Mouse (Mus musculus) c-Kit-positive CD71-negative TER-119-negative erythroid progenitor cells, embryonic 14.5 days (primary cell): Measurements from ENCODE around the gene Kank1.

Experiments used
- DNase-seq: peaks from one replicate; pipeline ENCODE4 v3.0.0-alpha.2; 2013; ENCODE audit warnings: low read depth

The Kank1 gene

DNA sequence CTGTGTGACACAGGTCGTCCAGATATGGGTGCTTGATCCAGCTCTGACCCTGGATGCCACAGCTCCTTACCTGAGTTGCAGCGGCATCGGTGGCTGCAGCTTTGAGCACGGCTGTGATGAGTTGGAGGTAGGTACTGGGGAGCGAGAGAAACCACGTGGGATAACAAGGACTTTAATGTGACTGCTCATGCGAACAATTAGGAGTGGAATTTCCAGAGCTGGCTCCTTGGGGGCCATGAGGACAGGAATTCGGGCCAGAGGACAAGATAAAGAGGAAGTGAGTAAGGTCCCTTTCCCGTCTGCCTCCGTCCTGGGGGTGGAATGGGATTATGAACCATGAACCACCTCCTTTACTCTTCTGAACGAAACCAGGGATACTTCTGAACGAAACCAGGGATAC, 129.8 kb downstream of the Kank1 start:
- DNase-seq = no peak

DNA sequence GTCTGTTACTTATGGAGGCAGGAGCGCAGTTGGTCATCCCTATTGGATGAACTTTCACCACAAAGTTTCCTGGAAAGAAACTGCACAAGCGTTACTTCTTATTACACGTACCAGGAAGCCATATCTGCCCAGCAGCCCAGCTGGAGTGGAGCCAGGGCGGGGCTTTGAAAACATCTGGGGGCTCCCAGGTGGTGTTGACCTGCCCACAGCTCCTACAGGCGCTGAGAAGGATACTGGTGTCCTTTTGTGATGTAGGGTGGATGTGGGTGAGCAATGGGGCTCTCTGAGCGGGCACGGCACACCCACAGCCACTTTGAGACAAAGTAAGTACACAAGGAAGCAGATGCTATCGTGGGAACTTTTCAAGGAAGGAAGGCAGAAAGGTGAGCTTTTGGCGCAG, 133.7 kb downstream of the Kank1 start:
- no peak for DNase-seq

GRCm38 (mm10) chr19:25372794-25373193, 136.0 kb downstream of the Kank1 start:
- DNase-seq = no peak

DNA sequence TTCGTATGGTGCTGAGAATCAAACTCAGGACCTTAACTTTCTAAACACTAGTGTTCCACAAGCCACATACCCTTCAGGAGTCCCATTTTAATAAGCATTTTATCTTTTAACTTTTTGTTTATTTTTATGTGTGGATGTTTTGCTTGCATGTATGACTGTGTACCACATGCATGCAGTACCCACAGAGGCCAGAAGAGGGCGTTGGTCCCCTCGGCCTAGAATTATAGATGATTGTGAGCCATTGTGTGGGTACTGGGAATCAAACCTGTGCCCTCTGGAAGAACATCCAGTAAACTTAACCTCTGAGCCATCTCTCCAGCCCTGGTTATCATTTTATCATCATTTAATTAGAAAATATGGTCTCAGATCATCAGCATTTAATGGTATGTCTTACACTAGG, 136.8 kb downstream of the Kank1 start:
- no peak for DNase-seq

DNA sequence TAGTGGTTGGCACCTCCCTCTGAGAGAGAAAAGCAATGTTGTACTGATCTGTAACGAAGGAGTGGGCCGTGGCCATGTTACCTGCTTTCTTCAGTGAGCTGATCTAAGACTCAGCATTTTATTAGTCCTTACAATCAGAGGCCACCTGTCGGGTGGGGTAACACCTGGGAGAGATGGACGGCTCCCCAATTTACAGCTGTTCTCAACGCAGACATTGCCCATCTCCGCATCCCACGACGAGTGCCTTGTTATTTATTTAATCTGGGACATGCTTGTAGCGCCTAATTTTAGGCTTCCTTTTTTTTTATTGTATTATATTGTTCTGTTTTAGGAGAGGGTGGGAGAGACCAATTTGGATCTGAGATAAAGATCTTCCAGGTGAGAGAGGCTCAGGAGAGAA, 137.4 kb downstream of the Kank1 start:
- no peak for DNase-seq

DNA sequence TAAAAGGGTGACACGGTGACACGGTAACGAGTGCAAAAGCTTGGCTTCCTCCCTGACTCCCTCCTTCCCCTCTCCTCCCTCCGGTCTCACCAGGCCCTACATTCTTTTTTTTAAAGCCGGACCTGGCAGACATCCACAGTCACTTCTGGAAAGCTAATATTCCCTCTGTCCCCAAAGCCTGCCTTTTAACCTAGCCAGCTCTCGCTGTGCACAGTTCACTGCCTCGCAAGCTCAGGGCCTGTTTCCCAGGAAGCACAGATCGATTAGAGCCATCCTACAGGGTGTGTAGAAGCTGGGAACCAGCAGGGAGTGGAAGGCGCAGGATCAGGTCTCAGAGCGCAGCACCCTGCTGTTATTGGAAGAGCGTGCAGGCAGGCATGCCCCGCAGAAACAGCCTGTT, 138.2 kb downstream of the Kank1 start:
- DNase-seq = no peak

DNA sequence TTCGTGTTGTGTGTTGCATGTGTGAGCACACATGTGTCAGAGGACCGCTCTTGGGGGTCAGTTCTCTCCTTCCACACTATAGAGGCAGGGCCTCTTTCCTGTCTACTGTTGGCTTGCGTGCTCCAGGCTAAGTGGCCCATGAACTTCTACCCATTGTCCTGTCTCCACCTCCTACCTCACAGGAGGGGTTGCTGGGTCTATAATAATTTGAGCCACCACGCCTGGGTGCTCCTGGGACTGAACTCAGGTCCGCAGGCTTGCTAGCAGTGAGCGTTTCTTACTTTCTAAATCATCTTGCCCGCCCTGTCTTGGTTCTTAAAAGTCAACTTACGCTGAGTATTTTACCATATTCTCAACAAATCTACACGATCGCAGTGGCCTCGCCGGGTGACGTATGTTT, 140.1 kb downstream of the Kank1 start:
- no peak for DNase-seq

GRCm38 (mm10) chr19:25380675-25381074, 143.9 kb downstream of the Kank1 start:
- no peak for DNase-seq

DNA sequence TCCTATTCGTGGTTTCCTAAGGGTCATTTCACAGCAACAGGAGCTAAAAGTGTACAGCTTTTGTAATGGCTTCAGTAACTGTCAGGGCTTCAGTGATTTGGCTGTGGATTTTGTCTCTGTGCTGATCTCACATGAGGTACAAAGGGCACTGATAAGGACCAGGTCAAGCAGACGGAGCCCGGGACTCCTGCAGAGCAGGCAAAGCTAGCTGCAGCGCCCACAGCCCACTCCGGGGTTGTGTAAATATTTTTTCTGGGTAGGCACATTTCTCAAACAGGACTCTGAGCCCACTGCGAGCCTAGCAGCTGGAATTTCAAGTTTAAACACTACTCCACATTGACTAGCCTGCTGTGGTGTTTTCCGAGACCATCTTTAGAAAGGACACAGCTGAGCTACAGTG, 145.2 kb downstream of the Kank1 start:
- DNase-seq = no peak

DNA sequence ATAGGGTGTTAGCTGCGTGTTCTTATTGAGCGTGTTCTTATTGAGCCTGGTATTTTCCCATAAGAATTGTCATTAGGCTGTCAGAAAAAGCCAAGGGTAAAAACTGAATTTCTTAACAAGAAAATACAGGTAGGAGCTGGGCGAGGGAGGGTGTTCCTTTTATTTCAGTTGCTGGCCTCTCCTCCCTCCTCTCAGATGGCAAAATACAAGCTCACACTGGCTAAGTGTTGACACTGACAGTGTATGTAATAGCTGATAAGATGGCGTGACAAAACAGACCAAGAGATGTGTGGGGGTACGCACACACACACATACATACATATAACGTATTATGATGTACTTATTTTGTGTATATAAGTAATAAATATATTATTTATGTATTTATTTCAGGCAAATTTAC, 145.7 kb downstream of the Kank1 start:
- DNase-seq = no peak

- DNase-seq = no peak
Observed at GRCm38 (mm10) chr19:25383386-25384146, 146.8 kb downstream of the Kank1 start.

- DNase-seq = no peak
Observed at GRCm38 (mm10) chr19:25385981-25386380, 149.2 kb downstream of the Kank1 start.

GRCm38 (mm10) chr19:25386679-25387470, 150.1 kb downstream of the Kank1 start:
- DNase-seq = no peak

DNA sequence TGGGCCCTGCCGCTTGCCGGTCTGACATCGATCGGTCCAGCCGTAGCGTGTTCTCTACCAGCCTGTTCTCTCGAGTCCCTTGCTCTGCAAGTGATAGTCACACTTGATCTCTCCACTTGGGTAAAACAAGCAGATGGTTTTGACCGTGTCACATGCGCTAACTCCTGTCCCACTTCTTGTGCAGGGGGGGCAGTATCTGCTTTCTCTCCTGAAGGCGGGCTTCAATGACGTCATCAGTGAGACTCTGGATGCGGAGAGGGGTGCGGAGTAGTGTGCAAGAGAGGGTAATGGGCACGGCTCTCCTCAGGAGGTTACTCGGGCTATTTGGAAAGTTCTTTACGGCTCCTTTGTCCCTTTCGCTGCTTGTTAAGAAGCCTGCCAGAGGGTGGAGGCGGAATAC, 151.1 kb downstream of the Kank1 start:
- no peak for DNase-seq

- DNase-seq = no peak
Observed at GRCm38 (mm10) chr19:25392135-25392534, 155.4 kb downstream of the Kank1 start.

DNA sequence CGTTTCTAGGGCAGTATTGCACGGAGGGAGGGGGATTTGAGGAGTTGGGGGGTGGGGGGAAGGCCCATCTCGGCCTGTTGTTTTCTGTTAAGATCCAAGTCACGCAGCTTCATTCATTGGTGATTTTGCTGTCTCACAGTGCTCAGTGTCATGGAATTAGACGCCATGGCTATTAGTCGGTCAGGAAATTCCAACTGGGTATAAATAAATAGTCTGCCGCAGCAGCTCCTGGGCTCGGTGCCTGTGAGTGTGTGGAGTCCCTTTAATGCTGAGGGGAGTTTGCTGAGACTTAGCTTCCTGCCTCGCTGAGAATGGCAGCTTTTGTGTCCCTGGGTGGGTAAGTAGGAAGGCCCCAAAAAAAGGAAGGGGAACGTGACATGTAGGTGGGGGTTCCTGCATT, 158.3 kb downstream of the Kank1 start:
- no peak for DNase-seq

GRCm38 (mm10) chr19:25396709-25397266, 160.0 kb downstream of the Kank1 start:
- no peak for DNase-seq

DNA sequence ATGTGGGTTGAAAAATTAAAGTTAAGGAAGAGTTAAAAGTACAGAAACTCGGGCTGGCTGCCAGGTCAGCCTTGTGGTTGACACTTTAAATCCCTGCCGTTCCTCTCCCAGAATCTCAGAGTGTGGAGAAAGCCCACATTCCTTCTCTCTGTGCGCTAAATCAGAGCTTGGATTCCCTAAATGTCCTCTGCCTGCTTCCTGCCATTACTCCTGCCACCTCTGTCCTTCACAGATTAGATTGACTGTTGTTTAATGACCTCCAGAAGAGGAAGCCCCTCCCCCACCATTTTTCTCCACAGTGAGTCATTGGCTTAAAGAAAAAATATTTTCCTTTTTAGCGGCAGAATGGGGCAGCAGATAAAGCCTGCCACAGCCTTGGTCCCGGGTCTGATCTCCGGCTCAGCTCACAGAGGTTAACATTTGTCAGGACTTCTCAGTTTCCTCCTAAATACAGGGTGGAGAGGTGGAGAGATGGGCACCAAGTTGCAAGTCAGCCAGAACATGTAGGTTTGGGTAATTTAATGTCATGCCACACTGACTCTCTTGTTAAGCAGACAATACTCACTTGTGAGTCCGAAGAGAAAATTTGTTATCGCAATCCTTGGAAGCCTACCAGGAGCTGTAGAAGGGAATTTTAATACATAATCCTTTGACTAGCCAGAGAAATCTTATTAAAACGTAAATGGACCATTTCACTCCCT, 162.9 kb downstream of the Kank1 start:
- no peak for DNase-seq

DNA sequence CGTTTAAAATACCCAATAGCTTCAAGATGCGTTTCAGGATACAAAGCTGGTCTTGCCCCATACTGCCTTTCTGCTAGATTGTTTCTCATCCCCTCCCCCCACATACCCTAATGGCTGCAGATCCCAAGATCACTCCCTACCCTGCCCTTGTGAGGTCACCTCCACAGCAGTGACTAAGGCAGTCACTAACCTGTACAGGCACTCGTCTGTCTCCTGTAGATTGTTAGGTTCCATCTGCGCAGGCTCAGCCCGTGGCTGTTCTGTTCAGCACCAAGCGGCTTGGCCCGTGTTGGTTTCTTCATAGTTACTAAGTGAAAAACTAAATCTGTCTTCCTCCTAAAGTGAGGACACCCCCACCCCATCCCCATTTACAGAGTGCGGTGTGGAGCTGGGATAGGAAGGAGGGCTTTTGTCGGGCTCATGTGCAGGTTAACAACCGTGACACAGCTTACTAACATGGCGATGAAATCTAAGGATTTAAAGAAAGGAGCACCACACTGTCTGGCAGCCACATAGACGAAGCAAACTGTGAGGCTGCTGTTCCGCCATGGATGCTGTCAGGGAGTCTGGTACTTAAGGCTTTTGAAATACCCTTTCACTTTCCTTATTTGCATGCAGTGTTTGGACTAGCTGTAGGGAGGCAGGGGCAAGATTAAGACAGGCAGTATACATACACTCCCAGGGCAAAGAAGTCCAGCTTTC, 163.6 kb downstream of the Kank1 start:
- no peak for DNase-seq

DNA sequence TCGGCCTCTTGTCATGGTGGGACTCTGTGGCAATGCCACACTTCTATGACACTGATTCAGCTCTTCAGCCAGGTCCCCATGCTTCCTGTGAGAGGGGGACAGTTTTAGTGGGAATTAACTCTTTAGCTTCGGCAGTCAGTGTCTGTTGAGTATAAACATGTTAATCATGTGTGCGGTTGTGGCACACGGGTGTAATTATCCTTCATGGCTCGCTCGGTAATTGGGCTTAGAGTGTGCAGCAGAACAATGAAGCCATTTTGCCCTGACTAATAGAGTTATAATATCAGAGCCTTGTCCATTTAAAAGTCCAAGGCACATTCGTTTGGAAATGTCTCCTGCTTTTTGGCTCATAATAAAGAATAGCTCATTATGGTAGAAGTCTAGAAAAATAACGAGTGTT, 164.7 kb downstream of the Kank1 start:
- no peak for DNase-seq

DNA sequence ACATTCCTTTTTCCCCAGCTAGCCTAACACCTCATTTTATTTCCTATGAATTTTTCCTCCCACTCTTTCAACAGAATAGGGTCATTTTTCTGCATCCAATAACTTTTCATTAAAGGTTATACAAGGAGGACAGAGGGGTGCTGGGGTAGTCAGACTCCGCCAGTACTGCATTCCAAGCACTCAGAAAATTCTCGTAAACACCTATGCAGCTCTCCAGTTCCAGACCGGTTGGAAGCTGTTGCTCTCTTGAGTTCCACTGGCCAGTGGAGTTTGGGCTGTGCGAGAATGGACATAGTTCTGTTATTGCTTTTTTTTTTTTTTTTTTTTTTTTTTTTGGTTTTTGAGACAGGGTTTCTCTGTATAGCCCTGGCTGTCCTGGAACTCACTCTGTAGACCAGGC, 167.4 kb downstream of the Kank1 start:
- DNase-seq = no peak

GRCm38 (mm10) chr19:25405987-25406386, 169.2 kb downstream of the Kank1 start:
- DNase-seq = no peak
